Mouse (Mus musculus) frontal cortex, postnatal 25 days (tissue): ENCODE data around the gene Kcng4.

Experiments
- DNase-seq, 2 experiments: peaks; one replicate each; pipeline ENCODE4 v3.0.0; 2022; ENCODE audit warnings: low spot score in 2 of 2

Gene Kcng4

GRCm38 (mm10) chr8:119641058-119641457 is 5.6 kb upstream of the Kcng4 start:
- DNase-seq, result no peak

GRCm38 (mm10) chr8:119639798-119640197 is 4.3 kb upstream of the Kcng4 start:
- DNase-seq, result no peak

- no peak for DNase-seq
These were observed 2.8 kb upstream of the Kcng4 start for GRCm38 (mm10) chr8:119638261-119638660.

GRCm38 (mm10) chr8:119637381-119637780 is 1.9 kb upstream of the Kcng4 start:
- DNase-seq, result no peak

GRCm38 (mm10) chr8:119636766-119637165 is 1.3 kb upstream of the Kcng4 start:
- no peak for DNase-seq

GRCm38 (mm10) chr8:119635958-119636357 is 478 bp upstream of the Kcng4 start:
- DNase-seq, result no peak

GRCm38 (mm10) chr8:119634616-119635336 is 704 bp downstream of the Kcng4 start:
- no peak for DNase-seq

- no peak for DNase-seq
These were observed 2.6 kb downstream of the Kcng4 start for GRCm38 (mm10) chr8:119632909-119633308.

- DNase-seq, result no peak
These were observed 3.2 kb downstream of the Kcng4 start for GRCm38 (mm10) chr8:119632246-119632645.

- no peak for DNase-seq
These were observed 4.6 kb downstream of the Kcng4 start for GRCm38 (mm10) chr8:119630841-119631240.

GRCm38 (mm10) chr8:119627613-119628359 is 7.7 kb downstream of the Kcng4 start:
- no peak for DNase-seq

GRCm38 (mm10) chr8:119627199-119627598 is 8.3 kb downstream of the Kcng4 start:
- DNase-seq, result no peak

- no peak for DNase-seq
These were observed 9.7 kb downstream of the Kcng4 start for GRCm38 (mm10) chr8:119625788-119626187.

- no peak for DNase-seq
These were observed 10.6 kb downstream of the Kcng4 start for GRCm38 (mm10) chr8:119624916-119625315.

- DNase-seq, result no peak
These were observed 11.7 kb downstream of the Kcng4 start for GRCm38 (mm10) chr8:119623744-119624143.

GRCm38 (mm10) chr8:119623061-119623460 is 12.4 kb downstream of the Kcng4 start:
- no peak for DNase-seq

- DNase-seq, result no peak
These were observed 12.9 kb downstream of the Kcng4 start for GRCm38 (mm10) chr8:119622555-119622954.

GRCm38 (mm10) chr8:119620848-119621465 is 14.5 kb downstream of the Kcng4 start:
- DNase-seq, result no peak

GRCm38 (mm10) chr8:119620116-119620840 is 15.2 kb downstream of the Kcng4 start:
- DNase-seq, result no peak

- no peak for DNase-seq
These were observed 16.6 kb downstream of the Kcng4 start for GRCm38 (mm10) chr8:119618887-119619286.

GRCm38 (mm10) chr8:119617586-119617985 is 17.9 kb downstream of the Kcng4 start:
- no peak for DNase-seq

- no peak for DNase-seq
These were observed 18.7 kb downstream of the Kcng4 start for GRCm38 (mm10) chr8:119616811-119617210.
